Mouse (Mus musculus): ENCODE measurements around the gene Gm15085. TPM values are rescaled to one million over a fixed set of nuclear protein-coding genes. Genes with fewer than 3 reads are reported as not detected.
"Not testable (repeated sequence)": the region's sequence is repeated elsewhere in the genome, so short reads cannot be mapped to it uniquely, and the experiment has no call there.

Gm15085 gene
- polyA plus RNA-seq (2015; fragmentation: Nextera tagmentation; extraction: Ambion mirVana), result not detected in 2 replicates

- no CpG with 5 or more reads among the region's 6 CpGs for WGBS
- not testable (repeated sequence) for H3K9ac ChIP-seq; H3K36me3 ChIP-seq; H3K9me3 ChIP-seq; H3K4me3 ChIP-seq; H3K27me3 ChIP-seq; H3K4me1 ChIP-seq (replicated peaks); H3K27ac ChIP-seq (replicated peaks); ATAC-seq (ENCODE audit: low read depth); H3K4me2 ChIP-seq
Measured at GRCm38 (mm10) chrX:149447317-149447716, at the start of gene Gm15085. TSS of gene Gm15085 (plus strand) at chrX:149447617.

Other genes starting within 250 kb of the Gm15085 start
- not detected in 2 replicates for gene Gm15093, start 175.2 kb upstream of the Gm15085 start, polyA plus RNA-seq (2015; fragmentation: Nextera tagmentation; extraction: Ambion mirVana)
- not detected in 2 replicates for gene Gm10439, start 147.0 kb downstream of the Gm15085 start, polyA plus RNA-seq (2015; fragmentation: Nextera tagmentation; extraction: Ambion mirVana)